Mouse (Mus musculus) olfactory bulb, adult 2 months (tissue): ENCODE measurements around the gene Zic3.

Experiments
- CTCF ChIP-seq: fragments of 200-500 bp; IDR thresholded peaks from 2 replicates; pipeline ENCODE4 v1.5.1; 2012; ENCODE audit warnings: low read depth, mild to moderate bottlenecking, low read length, moderate library complexity; ENCODE audit not compliant: insufficient read depth
- POLR2A ChIP-seq: fragments of 200-500 bp; IDR thresholded peaks from 2 replicates; pipeline ENCODE4 v1.6.1; 2012; ENCODE audit warnings: mild to moderate bottlenecking, low read depth, low read length, moderate library complexity; ENCODE audit not compliant: insufficient read depth

- TF ChIP-seq POLR2A (no peak), CTCF (no peak)
These were observed at the start of gene Zic3 for GRCm38 (mm10) chrX:58022400-58022799.
